Mouse (Mus musculus): Measurements from ENCODE around the gene Sigmar1. TPM values are rescaled to one million over a fixed set of nuclear protein-coding genes. Genes with fewer than 3 reads are reported as not detected.
"Not testable (repeated sequence)": the region's sequence is repeated elsewhere in the genome, so short reads cannot be mapped to it uniquely, and the experiment has no call there.

Sigmar1 gene
- total RNA-seq, 2 experiments from 2014 or later, result 60.0 to 66.5 TPM

- intact Hi-C loops (cut with DNase I), result loop anchor here (5.0 kb wide), 1 partner anchor 146 kb away; the partner anchor contains the start of genes Dnaic1 and Fam219a
Observed at GRCm38 (mm10) chr4:41713197-41714067, 42.5 kb downstream of the Sigmar1 start, which contains the start of gene Rpp25l. Gene Rpp25l (minus strand): TSS chr4:41713534.

GRCm38 (mm10) chr4:41712421-41713196 is 43.3 kb downstream of the Sigmar1 start:
- intact Hi-C loops (cut with DNase I), result loop anchor here (5.0 kb wide), 1 partner anchor 145 kb away; the partner anchor contains the start of genes Dnaic1 and Fam219a
- peak in 1 of 2 experiments; percentile 17 for DNase-seq (ENCODE audit: low spot score in 2 of 2)

More at GRCm38 (mm10) chr4:41713197-41714067, 42.5 kb downstream of the Sigmar1 start, which contains the start of gene Rpp25l:
- DNase-seq (ENCODE audit: low spot score in 2 of 2), result peak; percentile 77 to 87

DNA sequence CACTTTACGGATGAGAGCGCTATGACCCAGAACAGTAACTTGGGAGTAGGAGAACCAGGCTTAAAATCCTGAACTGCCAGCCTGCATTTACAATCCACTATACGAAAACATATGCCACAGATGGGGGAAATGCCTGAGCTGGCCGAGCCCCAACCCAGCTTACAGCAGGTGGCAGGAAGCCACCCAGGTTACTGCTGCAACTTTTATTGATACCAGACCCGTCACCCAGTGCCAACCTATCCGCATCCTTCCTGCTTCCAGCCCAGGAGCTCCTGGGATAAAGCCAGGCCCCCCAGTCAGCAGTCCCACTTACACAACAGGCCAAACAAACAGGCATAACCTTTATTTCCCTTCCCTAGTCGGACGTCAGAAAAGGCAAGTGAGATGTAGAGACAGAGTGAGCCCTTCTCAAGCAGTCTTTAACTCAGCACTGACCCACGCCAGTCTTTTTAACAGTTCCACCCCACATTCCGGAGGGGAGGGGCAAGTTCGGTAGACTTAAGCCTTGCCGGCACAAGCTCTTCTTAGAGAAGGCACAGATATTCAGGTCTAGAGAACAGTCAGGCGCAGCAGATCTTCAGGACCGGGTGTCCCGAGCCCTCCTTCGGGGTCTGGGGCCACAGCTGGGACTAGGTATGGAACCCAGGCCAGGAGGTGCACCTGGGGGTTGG is 44.1 kb downstream of the Sigmar1 start:
- intact Hi-C loops (cut with DNase I), result loop anchor here (5.0 kb wide), 1 partner anchor 145 kb away; the partner anchor contains the start of genes Dnaic1 and Fam219a
- peak in 1 of 2 experiments; percentile 33 for DNase-seq (ENCODE audit: low spot score in 2 of 2)

GRCm38 (mm10) chr4:41710229-41710628 is 45.7 kb downstream of the Sigmar1 start:
- intact Hi-C loops (cut with DNase I), result loop anchor here (5.0 kb wide), 1 partner anchor 143 kb away; the partner anchor contains the start of genes Dnaic1 and Fam219a
- DNase-seq (ENCODE audit: low spot score in 2 of 2), result no peak

GRCm38 (mm10) chr4:41708192-41708745 is 47.7 kb downstream of the Sigmar1 start:
- peak in 1 of 2 experiments; percentile 82 for DNase-seq (ENCODE audit: low spot score in 2 of 2)
- intact Hi-C loops (cut with DNase I), result loop anchor here (1.0 to 5.0 kb wide), 3 partner anchors 96 to 239 kb away; no protein-coding TSS in a partner anchor

DNA sequence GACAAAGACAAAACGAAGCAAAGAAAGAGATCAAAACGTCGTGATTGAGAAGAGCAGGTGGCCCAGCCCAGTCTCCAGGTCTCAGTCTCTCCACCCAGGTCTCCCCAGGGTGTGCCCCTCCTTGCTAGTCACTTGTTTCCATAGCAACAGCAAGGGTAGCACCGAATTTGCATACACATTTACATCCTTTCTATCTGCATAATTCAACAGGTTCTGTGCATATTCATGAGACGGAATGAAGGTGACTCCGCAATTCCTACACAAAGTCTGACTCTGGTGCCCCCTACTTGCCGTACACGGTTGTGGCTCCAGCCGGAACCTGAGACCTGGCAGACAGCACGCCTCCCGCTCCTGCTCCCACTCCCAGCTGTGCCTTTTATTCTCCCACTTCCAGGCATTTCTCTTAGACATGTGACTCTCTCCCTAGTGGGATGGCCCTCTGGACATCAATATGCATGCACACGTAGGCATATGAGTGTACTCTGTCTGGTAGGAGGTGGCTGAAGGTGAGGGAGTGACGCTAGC is 48.9 kb downstream of the Sigmar1 start:
- DNase-seq (ENCODE audit: low spot score in 2 of 2), result peak; percentile 70 to 93
- intact Hi-C loops (cut with DNase I), result loop anchor here (5.0 kb wide), 2 partner anchors 95 to 150 kb away; no protein-coding TSS in a partner anchor

DNA sequence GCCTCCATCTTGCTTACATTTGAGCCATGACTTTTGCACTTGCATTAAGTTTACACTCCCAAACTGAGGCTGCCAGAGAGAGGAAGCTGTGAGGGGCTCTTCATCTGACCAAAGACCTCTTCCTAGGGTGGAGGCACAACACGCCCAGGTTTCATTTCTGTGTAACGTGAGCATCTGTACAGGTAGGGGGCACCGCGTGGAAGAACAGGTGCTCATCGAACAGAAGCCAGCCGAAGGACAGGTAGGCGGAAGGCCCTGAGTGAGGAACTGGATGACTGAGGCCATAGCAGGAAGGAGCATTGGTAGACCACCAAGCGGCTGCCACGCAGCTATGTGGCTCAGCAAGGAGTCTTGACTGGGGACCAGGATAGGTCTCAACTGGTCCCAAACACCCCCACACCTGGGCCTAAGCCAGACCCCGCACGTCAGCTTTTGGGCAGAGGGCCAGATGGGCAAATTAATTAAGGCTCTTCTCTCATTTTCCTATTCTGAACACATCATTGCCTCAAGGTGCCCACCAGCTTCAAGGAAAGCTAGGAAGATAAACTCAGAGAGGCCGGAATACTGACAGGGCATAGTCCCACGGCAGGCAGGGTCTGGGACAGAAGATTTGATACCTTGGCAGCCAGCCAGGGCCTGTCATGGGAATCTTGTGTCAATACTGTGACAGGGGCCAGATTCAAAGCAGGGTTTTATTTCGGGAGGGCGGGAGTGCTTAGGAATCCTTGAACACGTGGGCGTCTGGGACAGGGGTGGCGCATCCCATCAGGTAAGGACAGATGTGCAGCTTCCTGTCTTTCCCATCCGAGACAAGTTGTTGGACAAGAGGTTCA is 49.8 kb downstream of the Sigmar1 start:
- DNase-seq (ENCODE audit: low spot score in 2 of 2), result no peak
- intact Hi-C loops (cut with DNase I), result loop anchor here (5.0 kb wide), 2 partner anchors 94 to 149 kb away; no protein-coding TSS in a partner anchor

- intact Hi-C loops (cut with DNase I), result loop anchor here (5.0 kb wide), 2 partner anchors 92 to 147 kb away; no protein-coding TSS in a partner anchor
- DNase-seq (ENCODE audit: low spot score in 2 of 2), result no peak
Observed at GRCm38 (mm10) chr4:41704651-41705050, 51.3 kb downstream of the Sigmar1 start.

- intact Hi-C loops (cut with DNase I); DNase-seq (ENCODE audit: low spot score in 2 of 2): not testable (repeated sequence)
Observed at GRCm38 (mm10) chr4:41702226-41702625, 53.7 kb downstream of the Sigmar1 start.

DNA sequence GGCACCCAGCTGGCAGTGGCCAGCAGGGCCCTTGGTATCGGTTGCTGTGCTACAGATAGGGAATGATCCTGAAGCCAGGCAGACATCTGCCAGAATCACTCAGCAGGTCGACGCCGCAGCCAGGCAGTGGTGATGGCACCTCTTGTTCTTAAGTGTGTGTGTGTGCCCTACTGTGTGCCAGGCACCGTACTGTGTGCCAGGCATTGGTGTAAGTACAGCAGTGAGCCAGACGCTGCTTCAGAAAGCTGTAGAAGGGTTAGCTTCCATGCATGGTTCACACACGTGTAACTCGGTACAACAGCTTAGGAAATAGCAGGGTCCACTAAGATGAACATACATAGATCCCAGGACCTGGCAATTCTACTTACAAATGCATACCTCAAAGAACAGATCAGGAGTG is 55.7 kb downstream of the Sigmar1 start:
- DNase-seq (ENCODE audit: low spot score in 2 of 2); intact Hi-C loops (cut with DNase I): not testable (repeated sequence)

DNA sequence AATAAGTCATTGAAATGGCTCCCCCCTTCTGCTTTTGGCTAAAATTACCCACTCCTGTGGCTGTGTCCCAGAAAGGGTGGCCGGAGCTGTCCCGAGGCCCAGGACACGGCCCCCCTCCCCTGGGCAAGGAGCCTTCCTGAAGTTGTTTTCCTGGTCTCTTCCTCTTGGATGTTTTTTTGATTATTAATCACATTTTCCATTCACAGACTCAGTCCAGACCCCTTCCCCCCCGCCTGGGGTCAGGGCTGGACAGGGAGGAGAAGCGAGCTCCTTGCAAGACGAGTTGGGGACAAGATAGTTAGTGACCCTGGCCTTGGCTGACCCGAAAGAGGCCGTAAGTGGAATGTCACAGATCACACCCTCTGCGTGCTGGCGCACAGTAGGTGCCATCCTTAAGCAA is 56.2 kb downstream of the Sigmar1 start, which contains the start of gene Il11ra1:
Il11ra1 (plus strand) TSS at position 207 of the 400 bp plus-strand sequence.
- DNase-seq (ENCODE audit: low spot score in 2 of 2); intact Hi-C loops (cut with DNase I): not testable (repeated sequence)

DNA sequence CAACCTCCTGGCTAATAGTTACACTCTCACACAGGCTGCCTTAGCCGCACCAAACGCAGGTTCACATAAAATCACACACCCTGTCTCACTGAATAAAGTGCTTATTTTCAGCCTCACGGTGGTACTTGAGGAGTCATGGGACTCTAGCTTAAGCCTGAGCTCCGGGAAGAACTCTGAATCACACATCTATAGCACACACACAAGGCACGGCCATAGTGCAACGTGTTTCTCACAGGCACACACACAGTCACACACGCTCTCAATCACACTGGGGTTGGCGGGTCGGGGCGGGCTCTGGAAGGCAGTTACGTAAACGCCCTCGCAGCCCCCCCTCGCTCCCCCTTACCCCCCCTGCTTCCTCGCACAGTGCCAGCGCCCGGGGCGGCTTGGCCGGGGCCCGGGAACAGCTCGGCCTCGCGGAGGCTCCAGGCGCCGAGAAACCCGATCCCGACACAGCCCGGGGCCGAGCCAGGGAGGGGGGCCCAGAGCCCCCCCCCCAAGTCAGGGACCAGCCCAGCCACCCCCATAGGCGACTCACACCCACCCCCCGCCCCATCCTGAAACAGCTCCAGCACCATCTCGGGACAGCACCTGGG is 57.4 kb downstream of the Sigmar1 start:
- intact Hi-C loops (cut with DNase I); DNase-seq (ENCODE audit: low spot score in 2 of 2): not testable (repeated sequence)

DNA sequence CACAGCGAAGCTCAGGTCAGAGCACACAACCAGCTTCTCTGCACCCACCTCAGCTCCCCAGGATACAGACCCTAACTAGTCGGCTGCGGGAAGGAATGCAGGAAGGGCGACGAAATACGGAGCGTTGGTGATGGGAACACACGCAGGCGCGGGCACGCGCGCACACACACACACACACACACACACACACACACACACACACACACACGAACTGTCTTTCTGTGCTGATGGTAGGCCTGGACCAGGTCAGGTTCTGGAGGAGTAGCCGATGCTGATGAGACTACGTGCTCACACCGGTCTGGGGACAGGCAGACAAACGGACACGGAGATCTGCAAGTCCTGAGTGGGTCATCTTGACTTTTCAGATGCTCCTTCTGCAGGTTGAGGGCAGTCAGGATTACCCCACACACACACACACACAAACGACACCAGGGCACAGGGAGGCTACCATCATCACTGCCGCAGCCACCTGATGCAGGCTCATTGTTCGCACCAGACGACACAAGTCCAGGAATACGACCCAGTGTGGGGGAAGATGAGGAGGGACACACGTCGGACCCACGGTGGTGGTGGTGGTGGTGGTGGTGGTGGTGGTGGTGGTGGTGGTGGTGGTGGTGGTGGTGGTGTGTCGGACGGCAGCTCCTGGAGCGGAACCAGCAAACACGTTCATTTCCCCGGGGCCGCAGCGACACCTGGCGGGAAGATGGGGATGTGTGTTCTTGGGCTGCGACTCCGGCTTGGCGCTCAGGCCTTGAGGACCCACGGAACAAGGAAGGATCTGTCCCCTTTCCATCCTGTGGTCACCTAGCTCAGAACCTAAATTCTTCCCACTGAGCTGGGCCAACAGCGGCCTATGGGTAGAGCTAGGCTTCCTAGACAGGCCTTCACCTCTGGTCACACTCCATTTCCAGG is 58.8 kb downstream of the Sigmar1 start, which contains the start of gene Cntfr:
Cntfr (minus strand) TSS at position 160 of the 912 bp plus-strand sequence.
- peak; percentile 84 to 87 for DNase-seq (ENCODE audit: low spot score in 2 of 2)
- intact Hi-C loops (cut with DNase I), result not testable (repeated sequence)

- intact Hi-C loops (cut with DNase I); DNase-seq (ENCODE audit: low spot score in 2 of 2): not testable (repeated sequence)
Observed at GRCm38 (mm10) chr4:41696452-41696851, 59.5 kb downstream of the Sigmar1 start.

DNA sequence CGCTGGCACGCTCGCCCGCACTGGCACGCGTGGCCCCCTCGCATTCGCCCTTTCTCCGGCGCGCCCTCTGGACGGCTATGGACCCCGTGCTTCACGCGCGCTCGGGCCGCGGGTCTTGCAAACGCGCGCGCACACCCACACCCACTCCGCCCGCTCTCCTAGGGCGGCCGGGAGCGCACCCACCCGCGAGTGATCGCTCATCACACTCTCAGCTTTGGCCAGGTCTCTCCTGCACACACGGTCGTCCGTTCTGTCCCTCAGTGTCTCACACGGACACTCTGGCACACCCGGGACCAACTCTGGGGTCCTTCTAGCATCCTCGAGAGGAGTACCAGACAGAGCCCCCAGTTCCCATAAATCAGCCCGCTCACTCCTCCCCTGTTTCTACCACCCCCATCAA is 60.2 kb downstream of the Sigmar1 start:
- intact Hi-C loops (cut with DNase I), result not testable (repeated sequence)

DNA sequence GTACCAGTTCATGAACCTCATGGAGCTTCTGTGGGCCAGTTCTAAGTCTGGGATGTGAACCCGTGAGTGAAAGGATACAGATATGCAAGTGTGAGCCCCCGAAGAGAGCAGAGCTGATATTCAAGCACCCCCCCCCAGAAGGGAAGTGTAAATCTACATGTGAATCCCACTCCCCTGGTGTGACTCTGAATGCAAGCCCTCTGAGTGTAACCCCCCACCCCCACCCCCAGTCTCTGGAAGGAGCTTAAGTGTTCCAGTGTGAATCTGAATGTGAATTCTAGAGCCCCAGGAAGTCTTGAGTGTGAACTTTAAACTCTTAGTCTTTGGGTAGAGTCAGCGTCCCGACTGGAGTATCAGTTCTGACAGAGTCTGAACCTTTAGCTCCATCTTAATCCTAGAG is 62.4 kb downstream of the Sigmar1 start:
- DNase-seq (ENCODE audit: low spot score in 2 of 2); intact Hi-C loops (cut with DNase I): not testable (repeated sequence)

More for the DNA sequence above, 60.2 kb downstream of the Sigmar1 start:
- not testable (repeated sequence) for DNase-seq (ENCODE audit: low spot score in 2 of 2)
